Mouse (Mus musculus): Measurements from ENCODE around the gene Abhd8. TPM values are rescaled to one million over a fixed set of nuclear protein-coding genes. Genes with fewer than 3 reads are reported as not detected.

Gene Abhd8
- total and polyA plus RNA-seq, 3 experiments: 6.0 to 33.2 (median 8.5) TPM

GRCm38 (mm10) chr8:71457659-71458270 lies 5.7 kb downstream of the Abhd8 start:
- Histone ChIP-seq H3K27ac (ENCODE audit: insufficient read depth, low read depth) (no peak overlapping the region), H3K36me3 (replicated peaks in 1 of 2; ENCODE audit: control insufficient read depth in 1 of 2, insufficient read depth in 1 of 2, low read length in 1 of 2) (peaks cover 14 to 31% of the 10 kb centered on the region in 2 experiments), H3K4me1 (ENCODE audit: control insufficient read depth in 1 of 2, insufficient read depth in 2 of 2) (peaks cover 11 to 32% of the 10 kb centered on the region in 2 experiments), H3K4me3 (replicated peaks in 1 of 3; ENCODE audit: low read depth in 2 of 3, low read length in 2 of 3, poor library complexity in 1 of 3) (no peak overlapping the region), H3K79me2 (replicated peaks; ENCODE audit: control insufficient read depth, extremely low read depth, insufficient read depth, poor library complexity, severe bottlenecking) (no peaks in the 10 kb centered on the region), H3K27me3 (replicated peaks) (no peaks in the 10 kb centered on the region), H3K9ac (ENCODE audit: insufficient read depth, low read depth) (no peak overlapping the region), H3K4me2 (ENCODE audit: insufficient read depth, low read depth, poor library complexity, severe bottlenecking) (no peak overlapping the region), H3K9me3 (replicated peaks; ENCODE audit: low read length) (peaks cover 8% of the 10 kb centered on the region)
- dilution Hi-C loops (cut with MboI; ENCODE audit: extremely low pct_ligation_motif_present, extremely low pct_unique_long_range_greater_than_20kb, low sequenced_read_pairs): no loop called here
- in situ Hi-C loops (cut with MboI; ENCODE audit: low pct_ligation_motif_present, low pct_unique_long_range_greater_than_20kb, low sequenced_read_pairs): no loop called here
- no peak for DNase-seq (ENCODE audit: extremely low read depth)
- TF ChIP-seq USF1 (IDR thresholded peaks at IDR 0.05; ENCODE audit: low read depth, low read length) (no peak), KAT2A (IDR thresholded peaks at IDR 0.05; ENCODE audit: insufficient replicate concordance, low read length) (no peak), MAZ (IDR thresholded peaks at IDR 0.05; ENCODE audit: low read depth, low read length) (no peak), JUN (IDR thresholded peaks at IDR 0.05; ENCODE audit: insufficient read depth, low read depth, low read length) (no peak), BHLHE40 (IDR thresholded peaks at IDR 0.05; ENCODE audit: low read depth, low read length) (no peak), CHD2 (IDR thresholded peaks at IDR 0.05; ENCODE audit: low read length) (no peak), SIN3A (IDR thresholded peaks at IDR 0.05; ENCODE audit: low read length) (no peak), SMC3 (IDR thresholded peaks at IDR 0.05; ENCODE audit: low read depth, low read length) (no peak), ELF1 (IDR thresholded peaks at IDR 0.05; ENCODE audit: low read depth, low read length) (no peak), MXI1 (IDR thresholded peaks at IDR 0.05; ENCODE audit: low read depth, low read length) (no peak), HCFC1 (IDR thresholded peaks at IDR 0.05; ENCODE audit: low read depth, low read length) (no peak), CHD1 (IDR thresholded peaks at IDR 0.05; ENCODE audit: low read depth, low read length) (no peak), NELFE (IDR thresholded peaks at IDR 0.05; ENCODE audit: low read depth, low read length) (no peak)

GRCm38 (mm10) chr8:71456906-71457305 lies 6.5 kb downstream of the Abhd8 start:
- in situ Hi-C loops (cut with MboI; ENCODE audit: low pct_ligation_motif_present, low pct_unique_long_range_greater_than_20kb, low sequenced_read_pairs): no loop called here

More at GRCm38 (mm10) chr8:71456906-71457305, 6.5 kb downstream of the Abhd8 start:
- peaks cover 8% of the 10 kb centered on the region for H3K9me3 ChIP-seq (replicated peaks; ENCODE audit: low read length)
- H3K4me1 ChIP-seq (ENCODE audit: control insufficient read depth in 1 of 2, insufficient read depth in 2 of 2): peaks cover 12 to 37% of the 10 kb centered on the region in 2 experiments
- dilution Hi-C loops (cut with MboI; ENCODE audit: extremely low pct_ligation_motif_present, extremely low pct_unique_long_range_greater_than_20kb, low sequenced_read_pairs): no loop called here
- no peak overlapping the region for H3K27ac ChIP-seq (ENCODE audit: insufficient read depth, low read depth)
- peaks cover 14 to 31% of the 10 kb centered on the region in 2 experiments for H3K36me3 ChIP-seq (replicated peaks in 1 of 2; ENCODE audit: control insufficient read depth in 1 of 2, insufficient read depth in 1 of 2, low read length in 1 of 2)
- H3K79me2 ChIP-seq (replicated peaks; ENCODE audit: control insufficient read depth, extremely low read depth, insufficient read depth, poor library complexity, severe bottlenecking): no peaks in the 10 kb centered on the region
- no peaks in the 10 kb centered on the region for H3K27me3 ChIP-seq (replicated peaks)
- DNase-seq (ENCODE audit: extremely low read depth): no peak
- H3K4me3 ChIP-seq (replicated peaks in 1 of 3; ENCODE audit: low read depth in 2 of 3, low read length in 2 of 3, poor library complexity in 1 of 3): no peak overlapping the region
- no peak overlapping the region for H3K4me2 ChIP-seq (ENCODE audit: insufficient read depth, low read depth, poor library complexity, severe bottlenecking)
- TF ChIP-seq HCFC1 (IDR thresholded peaks at IDR 0.05; ENCODE audit: low read depth, low read length) (no peak), USF2 (conservative IDR thresholded peaks at IDR 0.05; ENCODE audit: low read depth, low read length) (no peak), UBTF (IDR thresholded peaks at IDR 0.05; ENCODE audit: low read depth, low read length) (no peak), RAD21 (IDR thresholded peaks at IDR 0.05; ENCODE audit: low read depth, low read length) (no peak), ZKSCAN1 (IDR thresholded peaks at IDR 0.05; ENCODE audit: borderline replicate concordance, low read depth, low read length) (no peak), SMC3 (IDR thresholded peaks at IDR 0.05; ENCODE audit: low read depth, low read length) (no peak)
- H3K9ac ChIP-seq (ENCODE audit: insufficient read depth, low read depth): no peak overlapping the region

Data from CH12.LX (cell line).